Mouse (Mus musculus) gastrocnemius, postnatal 10 days (tissue): ENCODE measurements at regions not wholly inside any gene's neighbourhood (a gene's known extent, or its start where the extent isn't known, plus 50 kb on each side); places are given as distances from the start of the nearest gene placed in this dataset.

Experiments used
- DNase-seq: peaks from one replicate; pipeline ENCODE4 v3.0.0; 2021; ENCODE audit warnings: mixed read lengths

GRCm38 (mm10) chr14:76821892-76822291 lies 214.7 kb upstream of the Ccdc122 start:
- no peak for DNase-seq

DNA sequence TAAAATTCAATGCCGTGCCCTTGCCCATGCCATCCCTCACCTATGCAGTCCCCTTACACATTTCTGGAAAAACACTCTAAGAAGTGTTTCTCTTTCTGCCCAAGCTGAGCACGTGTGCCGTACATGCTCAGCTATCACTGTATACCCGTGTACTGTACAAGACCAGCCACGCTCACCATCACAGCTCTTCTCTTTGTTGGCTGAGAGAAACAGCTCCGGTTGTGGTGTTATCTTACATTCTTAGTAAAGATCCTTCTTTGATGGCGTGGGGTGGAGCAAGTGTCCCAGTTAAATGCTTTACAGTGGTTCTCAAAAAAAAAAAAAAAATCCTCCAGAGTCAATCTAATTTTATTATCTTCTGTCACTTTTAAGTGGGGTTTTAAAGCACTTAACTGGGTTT lies 215.1 kb upstream of the Ccdc122 start:
- DNase-seq: no peak

DNA sequence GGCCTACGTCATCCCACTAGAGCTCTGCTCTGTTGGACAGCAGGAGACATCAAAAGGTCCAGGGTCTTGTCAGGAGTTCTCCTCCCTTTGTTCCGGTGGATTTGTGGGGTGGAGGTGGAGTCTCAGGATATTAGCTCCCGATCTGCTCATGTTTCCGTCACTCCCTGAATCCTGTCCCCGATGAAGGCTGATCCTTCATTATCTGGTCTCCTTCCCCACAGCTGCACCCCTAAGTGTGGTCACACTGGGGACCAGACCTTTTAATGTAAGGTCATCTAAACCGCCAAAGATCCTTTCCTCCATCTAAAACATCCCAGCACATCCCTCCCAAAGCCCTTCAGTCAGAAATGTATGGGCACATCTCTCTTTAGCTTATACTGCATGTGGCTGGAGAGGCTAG lies 215.6 kb upstream of the Ccdc122 start:
- DNase-seq: no peak

DNA sequence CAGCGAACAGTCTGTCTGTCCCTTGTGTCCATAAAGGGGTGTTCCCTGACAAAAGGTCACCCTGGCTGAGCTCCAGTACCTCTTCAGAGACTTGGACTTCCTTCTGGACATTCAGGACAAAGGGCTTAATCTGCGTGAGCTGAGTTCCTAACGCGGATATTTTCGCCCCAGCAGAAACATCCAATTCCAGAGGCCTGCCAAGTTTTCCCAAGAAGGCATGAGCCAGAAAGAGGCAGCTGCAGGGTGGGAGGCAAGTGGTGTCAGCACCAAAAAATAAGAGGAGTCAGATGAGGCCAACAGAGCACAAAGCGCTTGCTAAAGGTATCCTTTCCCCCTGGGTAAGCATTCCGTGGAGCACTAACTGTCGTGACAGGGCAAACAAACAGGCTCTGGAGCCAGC lies 216.9 kb upstream of the Ccdc122 start:
- peak; percentile 65 for DNase-seq

DNA sequence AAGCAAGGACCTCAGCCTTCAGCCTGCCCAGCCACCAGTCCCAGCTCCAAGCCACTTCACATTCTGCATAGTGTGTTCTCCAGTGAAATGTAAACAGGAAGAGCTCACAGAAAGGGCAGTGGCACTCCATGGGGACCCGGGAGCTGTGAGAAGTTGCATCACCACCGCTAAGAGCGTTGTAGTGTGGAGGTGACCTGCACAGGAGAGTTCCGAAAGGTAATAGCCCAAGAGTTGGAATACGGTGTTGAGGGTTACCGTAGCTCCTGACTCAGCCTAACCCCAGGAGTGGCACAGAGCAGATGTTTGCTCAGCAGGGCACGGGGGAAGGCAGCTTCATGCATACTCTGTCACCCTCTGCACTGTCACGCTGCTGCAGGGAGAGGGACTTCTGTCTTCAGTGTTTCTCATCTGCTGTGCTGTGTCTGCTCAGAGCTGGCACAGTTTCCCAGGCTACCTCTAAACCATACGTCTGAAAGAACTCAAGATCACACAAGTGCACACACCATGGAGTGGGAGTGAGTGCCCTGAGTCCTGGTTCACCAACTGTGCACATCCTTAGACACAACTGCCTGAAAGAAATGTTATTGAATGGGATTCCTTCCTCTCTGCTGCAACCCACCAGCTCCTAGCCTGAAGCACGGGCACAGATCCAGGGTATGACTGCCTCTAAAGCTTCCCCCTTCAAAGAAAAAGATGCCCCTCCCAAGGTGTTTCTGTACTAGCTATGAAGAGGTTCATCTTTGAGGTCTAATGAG lies 218.1 kb upstream of the Ccdc122 start:
- no peak for DNase-seq

DNA sequence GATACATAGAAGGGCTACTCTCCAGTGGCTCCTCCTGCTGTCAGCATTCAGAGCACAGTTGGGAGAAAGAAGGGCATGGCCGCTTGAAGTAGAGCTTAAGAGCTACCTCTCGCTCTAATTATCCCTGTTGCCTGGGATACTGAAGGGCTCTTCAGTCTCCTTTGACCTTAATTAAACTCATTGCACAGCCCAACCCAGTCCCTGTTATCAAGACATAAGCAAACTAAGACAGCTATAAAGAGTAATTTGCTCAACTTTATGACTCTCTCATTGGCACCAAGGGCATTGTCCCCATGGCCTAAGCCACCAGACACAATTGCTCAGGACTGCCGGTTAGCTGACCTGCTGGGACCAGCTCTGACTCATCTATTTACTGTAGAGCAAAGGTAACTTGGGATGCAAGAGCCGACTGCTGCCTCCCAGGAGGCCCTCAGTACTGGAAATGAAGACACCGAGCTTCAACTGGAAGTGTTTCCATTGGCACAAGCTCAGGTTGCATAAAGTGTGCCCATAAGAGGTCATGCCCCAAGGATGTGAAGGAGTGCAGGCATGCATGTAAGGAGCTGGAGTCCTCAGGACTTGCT lies 219.3 kb upstream of the Ccdc122 start:
- DNase-seq: no peak

- no peak for DNase-seq
These were observed 219.9 kb upstream of the Ccdc122 start for GRCm38 (mm10) chr14:76816666-76817065.

DNA sequence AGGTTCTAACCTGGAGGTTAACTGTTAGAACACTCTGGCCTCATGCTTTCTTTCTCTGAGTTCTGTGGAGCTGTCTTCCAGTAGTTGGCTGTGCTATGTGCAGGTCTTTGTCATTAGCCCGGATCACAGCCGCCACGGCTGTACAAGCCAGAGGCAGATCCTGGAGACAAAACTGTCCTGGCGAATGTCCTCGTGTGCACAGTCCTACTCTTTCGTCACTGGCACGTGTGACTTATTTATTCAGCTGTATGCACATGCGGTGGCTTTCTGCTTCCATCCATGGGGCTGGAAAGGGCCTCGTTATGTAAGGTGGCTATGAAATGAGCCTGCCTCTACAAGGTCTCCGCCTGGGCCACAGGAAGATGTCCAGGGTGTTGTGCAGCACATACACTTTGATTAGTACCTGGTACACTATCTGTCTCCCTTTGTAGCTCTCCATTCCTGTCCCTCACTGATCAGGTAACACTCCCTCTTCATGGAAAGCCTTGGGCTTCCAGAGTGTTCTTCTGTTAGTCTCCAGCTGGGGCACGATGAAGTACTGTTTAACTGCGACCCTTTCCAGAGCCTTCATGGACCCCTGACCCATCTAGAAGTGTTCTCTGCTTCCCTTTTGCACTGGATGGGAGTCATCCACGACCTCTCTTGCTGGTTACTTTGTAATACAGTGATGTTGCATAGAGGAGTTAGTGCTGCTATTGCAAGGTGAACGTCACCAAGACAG lies 224.3 kb upstream of the Ccdc122 start:
- DNase-seq: no peak

- DNase-seq: no peak
These were observed 225.6 kb upstream of the Ccdc122 start for GRCm38 (mm10) chr14:76810697-76811589.

- no peak for DNase-seq
These were observed 226.5 kb upstream of the Ccdc122 start for GRCm38 (mm10) chr14:76810041-76810440.

- DNase-seq: no peak
These were observed 227.2 kb upstream of the Ccdc122 start for GRCm38 (mm10) chr14:76809411-76809810.

- DNase-seq: no peak
These were observed 231.3 kb upstream of the Ccdc122 start for GRCm38 (mm10) chr14:76805151-76805785.

DNA sequence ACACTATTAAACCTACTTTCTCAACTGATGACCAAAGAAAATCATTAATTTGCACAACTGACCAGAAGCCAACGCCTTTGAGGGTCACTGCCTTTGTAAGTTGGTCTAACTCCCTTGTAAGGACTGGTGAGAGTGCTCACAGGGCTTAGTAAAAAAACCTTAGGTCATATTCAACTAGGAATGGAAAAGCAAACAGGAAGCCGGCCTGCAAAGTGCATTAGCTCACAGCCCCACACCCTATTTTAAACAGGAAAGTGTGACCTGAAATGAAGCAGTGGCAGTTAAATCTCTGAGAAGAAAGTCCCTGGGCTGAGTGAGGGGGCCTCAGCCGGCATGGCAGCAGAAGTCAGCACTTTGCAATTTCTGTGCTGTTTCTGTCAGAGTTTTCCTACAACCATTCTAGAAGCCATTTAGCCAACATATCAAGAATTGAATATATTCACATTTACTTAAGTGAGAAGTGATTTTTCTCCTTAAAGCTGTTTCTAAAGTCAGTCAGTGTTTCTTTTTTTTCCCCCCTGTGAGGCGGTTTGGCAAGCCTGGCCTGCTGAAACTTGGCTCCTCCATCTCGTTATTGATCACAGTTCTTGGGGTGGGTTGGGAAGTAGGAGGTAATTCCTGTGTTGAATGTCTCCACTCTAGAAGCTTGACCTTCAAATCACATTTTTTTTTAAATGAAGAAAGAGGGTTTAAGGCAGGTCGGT lies 232.0 kb upstream of the Ccdc122 start:
- DNase-seq: no peak

- DNase-seq: no peak
These were observed 236.4 kb upstream of the Ccdc122 start for GRCm38 (mm10) chr14:76800181-76800580.

- DNase-seq: no peak
These were observed 236.8 kb upstream of the Ccdc122 start for GRCm38 (mm10) chr14:76799741-76800140.

DNA sequence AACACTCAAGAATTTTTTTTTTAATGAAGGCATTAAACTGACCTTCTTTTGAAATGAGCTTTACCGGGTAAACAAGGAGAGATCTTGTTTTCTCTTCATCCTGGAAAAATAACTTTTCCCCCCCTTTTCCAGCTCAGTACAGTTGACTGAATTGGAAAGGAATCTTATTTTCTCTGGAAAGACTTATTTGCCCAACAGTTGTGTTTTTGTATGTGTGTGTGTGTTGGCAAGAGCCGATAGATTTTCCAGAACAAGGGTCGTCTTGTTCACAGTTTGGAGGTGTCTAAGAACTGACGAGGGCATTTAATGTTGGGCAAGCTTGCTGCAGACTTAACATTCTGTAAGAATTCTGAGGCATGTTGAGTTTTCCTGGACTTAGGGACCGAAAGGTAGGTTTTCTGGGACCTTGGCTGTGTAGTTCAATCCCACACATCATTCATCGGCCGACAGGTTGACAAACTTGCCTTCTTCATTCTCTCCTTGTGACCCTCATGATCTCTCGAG lies 237.6 kb upstream of the Ccdc122 start:
- no peak for DNase-seq

DNA sequence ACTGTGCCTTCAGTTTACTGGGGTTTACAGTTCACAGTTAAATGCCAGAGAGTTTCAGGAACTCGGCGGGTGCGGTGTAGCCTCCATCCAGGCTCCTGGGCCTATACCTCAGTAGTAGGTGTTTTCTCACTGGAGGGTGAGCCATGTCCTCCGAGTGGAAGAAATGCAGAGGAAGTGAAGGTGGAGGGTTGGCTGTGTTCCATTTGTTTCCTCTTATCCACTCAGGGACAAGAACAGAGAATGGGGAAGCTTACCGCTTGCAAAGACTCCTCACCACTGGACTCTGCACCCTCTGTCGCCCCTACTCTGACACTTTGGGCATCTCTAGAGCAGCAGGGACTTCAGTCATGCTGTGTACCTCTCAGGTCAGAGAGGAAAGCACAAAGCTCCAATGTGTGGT lies 238.1 kb upstream of the Ccdc122 start:
- DNase-seq: no peak

DNA sequence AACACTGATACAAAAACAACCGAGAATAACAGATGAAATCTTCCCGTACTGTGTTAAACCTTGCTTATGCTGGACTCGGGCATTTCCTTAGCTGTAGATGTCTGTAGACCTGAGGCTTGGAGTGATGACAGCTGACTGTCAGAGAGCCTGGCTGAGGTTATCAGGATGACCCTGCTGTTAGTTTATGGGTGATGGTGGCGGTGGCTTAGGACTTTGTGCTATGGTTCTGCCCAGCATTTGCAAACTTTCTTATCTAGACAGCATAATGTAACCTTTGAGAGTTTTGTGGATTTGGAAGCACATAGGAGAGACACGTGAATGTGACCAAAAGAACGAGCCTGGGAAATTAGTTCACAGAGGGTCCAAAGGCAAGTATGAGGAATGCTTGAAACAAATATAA lies 239.1 kb upstream of the Ccdc122 start:
- DNase-seq: no peak

DNA sequence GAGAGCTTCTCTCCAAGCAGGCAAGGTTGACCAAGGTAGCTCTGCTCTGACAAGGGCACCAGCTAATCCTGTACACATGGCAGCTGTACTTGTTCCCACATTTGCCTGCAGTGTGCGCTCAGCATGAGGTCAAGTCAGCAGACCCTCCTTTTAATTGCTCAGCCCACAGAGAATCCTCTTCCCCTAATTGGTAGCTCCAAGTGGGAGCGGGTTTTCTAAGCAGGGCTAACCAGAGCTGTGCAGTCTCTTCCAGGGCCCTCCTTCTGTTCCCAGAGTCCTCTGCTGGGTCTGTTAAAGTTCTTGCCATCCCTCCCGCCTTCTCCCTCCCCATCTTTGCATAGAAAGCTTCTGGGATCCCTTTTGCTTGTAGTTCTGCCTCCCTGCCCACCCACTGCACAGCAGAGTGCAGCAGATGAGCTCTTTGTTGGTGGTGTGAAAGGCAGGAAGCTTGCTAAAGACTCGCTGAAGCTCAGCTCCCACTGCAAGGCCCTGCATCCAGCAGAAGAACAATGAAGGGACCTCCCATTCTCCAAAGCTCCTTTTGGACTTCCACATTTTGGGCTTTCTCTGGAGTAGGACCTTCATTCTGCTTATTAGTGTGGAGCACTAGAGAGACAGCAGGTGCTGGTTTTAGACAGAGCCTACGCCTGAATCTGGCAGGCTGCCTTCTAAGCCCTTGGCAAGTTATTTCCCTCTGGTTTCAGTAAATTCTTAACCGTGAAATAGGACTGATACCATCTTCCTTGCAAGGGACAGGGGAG lies 235.3 kb upstream of the Serp2 start:
- DNase-seq: no peak

- no peak for DNase-seq
These were observed 232.7 kb upstream of the Serp2 start for GRCm38 (mm10) chr14:76789376-76789775.
